Mouse (Mus musculus) hindbrain, embryonic 15.5 days (tissue): ENCODE measurements around the gene Astn1. TPM values are rescaled to one million over a fixed set of nuclear protein-coding genes. Genes with fewer than 3 reads are reported as not detected.

Experiments used
- ATAC-seq: fragments of 200-750 bp; cut with Nextera tagmentation; 2 replicates; pipeline ENCODE4 v1.8.0; 2017; ENCODE audit warnings: low read depth, moderate number of reproducible peaks, moderate TSS enrichment; ENCODE audit not compliant: low FRiP score
- H3K27ac ChIP-seq: fragments of 300-500 bp; sonication (generic); replicated peaks from 2 replicates; pipeline ENCODE4 v1.5.1; 2015; ENCODE audit warnings: mild to moderate bottlenecking, inconsistent platforms
- H3K27me3 ChIP-seq: fragments of 300-500 bp; sonication (generic); 2 replicates; pipeline ENCODE4 v1.6.1; 2015; ENCODE audit warnings: control low read depth, inconsistent platforms
- H3K36me3 ChIP-seq: fragments of 300-500 bp; sonication (generic); 2 replicates; pipeline ENCODE4 v1.6.1; 2015; ENCODE audit warnings: control low read depth, inconsistent platforms
- H3K4me1 ChIP-seq: fragments of 300-500 bp; sonication (generic); replicated peaks from 2 replicates; pipeline ENCODE4 v1.6.1; 2015; ENCODE audit warnings: control low read depth, inconsistent platforms
- H3K4me2 ChIP-seq: fragments of 300-500 bp; sonication (generic); 2 replicates; pipeline ENCODE4 v1.6.1; 2015; ENCODE audit warnings: moderate library complexity, mild to moderate bottlenecking, inconsistent platforms
- H3K4me3 ChIP-seq: fragments of 300-500 bp; sonication (generic); 2 replicates; pipeline ENCODE4 v1.5.1; 2015; ENCODE audit warnings: mild to moderate bottlenecking, inconsistent platforms
- H3K9ac ChIP-seq: fragments of 300-500 bp; sonication (generic); 2 replicates; pipeline ENCODE4 v1.6.1; 2015; ENCODE audit warnings: inconsistent platforms
- H3K9me3 ChIP-seq: fragments of 300-500 bp; sonication (generic); 2 replicates; pipeline ENCODE4 v1.6.1; 2016; ENCODE audit warnings: control low read depth, inconsistent platforms
- WGBS: fragments of 180-500 bp; shearing (Covaris S2); methylation state at CpG from one replicate; pipeline ENCODE4 v1.1.7; 2015; 5-methylcytosine and 5-hydroxymethylcytosine counted together
- polyA plus RNA-seq: library from polyadenylated mRNA; unstranded; fragments of >200 nt; fragmentation: Nextera tagmentation; extraction: Ambion mirVana; gene quantifications from 2 replicates; pipeline ENCODE4 v1.2.1, GENCODE M21; 2015

Gene Astn1
- polyA plus RNA-seq, 1 experiment from 2014 or later = 40.8 TPM

- no peak overlapping the region for H3K4me3 ChIP-seq
- H3K9ac ChIP-seq = no peak overlapping the region
- 30% methylated on average over 4 of the region's 4 CpGs for WGBS
- no peak for ATAC-seq
- H3K27ac ChIP-seq = no peak overlapping the region
- H3K4me1 ChIP-seq = peaks cover 19% of the 10 kb centered on the region
- no peaks in the 10 kb centered on the region for H3K9me3 ChIP-seq
- peaks cover 3% of the 10 kb centered on the region; the same call in 1 of the 2 replicates for H3K36me3 ChIP-seq
- H3K27me3 ChIP-seq = no peaks in the 10 kb centered on the region
- H3K4me2 ChIP-seq = no peak overlapping the region
These were observed 138.1 kb downstream of the Astn1 start for GRCm38 (mm10) chr1:158500140-158500539.

- H3K4me3 ChIP-seq = no peak overlapping the region
- peaks cover 11% of the 10 kb centered on the region for H3K36me3 ChIP-seq
- peak; percentile 63 for ATAC-seq
- H3K9ac ChIP-seq = no peak overlapping the region
- peaks cover 19% of the 10 kb centered on the region for H3K4me1 ChIP-seq
- H3K4me2 ChIP-seq = no peak overlapping the region
- no peak overlapping the region for H3K27ac ChIP-seq
- H3K9me3 ChIP-seq = no peaks in the 10 kb centered on the region
- no peaks in the 10 kb centered on the region for H3K27me3 ChIP-seq
- 28% methylated on average over 4 of the region's 4 CpGs for WGBS
These were observed 138.9 kb downstream of the Astn1 start for GRCm38 (mm10) chr1:158501019-158501418.

- H3K36me3 ChIP-seq = peaks cover 16% of the 10 kb centered on the region
- H3K9me3 ChIP-seq = no peaks in the 10 kb centered on the region
- H3K27ac ChIP-seq = no peak overlapping the region
- WGBS = 81% methylated on average over 3 of the region's 3 CpGs
- H3K27me3 ChIP-seq = no peaks in the 10 kb centered on the region
- ATAC-seq = no peak
- H3K4me2 ChIP-seq = no peak overlapping the region
- no peak overlapping the region for H3K4me3 ChIP-seq
- H3K4me1 ChIP-seq = no peaks in the 10 kb centered on the region
- H3K9ac ChIP-seq = no peak overlapping the region
These were observed 145.5 kb downstream of the Astn1 start for GRCm38 (mm10) chr1:158507610-158508009.

- Histone ChIP-seq H3K4me3 (no peak overlapping the region), H3K4me1 (no peaks in the 10 kb centered on the region), H3K27ac (no peak overlapping the region), H3K4me2 (no peak overlapping the region), H3K36me3 (peaks cover 28% of the 10 kb centered on the region), H3K9ac (no peak overlapping the region), H3K9me3 (no peaks in the 10 kb centered on the region), H3K27me3 (no peaks in the 10 kb centered on the region)
- 89% methylated on average over 4 of the region's 4 CpGs for WGBS
- no peak for ATAC-seq
These were observed 147.2 kb downstream of the Astn1 start for GRCm38 (mm10) chr1:158509112-158509855.

- Histone ChIP-seq H3K4me3 (no peak overlapping the region), H3K4me2 (no peak overlapping the region), H3K27me3 (no peaks in the 10 kb centered on the region), H3K27ac (no peak overlapping the region), H3K9ac (no peak overlapping the region), H3K36me3 (peaks cover 20% of the 10 kb centered on the region), H3K4me1 (no peaks in the 10 kb centered on the region), H3K9me3 (no peaks in the 10 kb centered on the region)
- 82% methylated on average over 15 of the region's 15 CpGs for WGBS
- peak; percentile 70; the same call in 1 of the 2 replicates for ATAC-seq
These were observed 148.6 kb downstream of the Astn1 start for GRCm38 (mm10) chr1:158510478-158511207.

GRCm38 (mm10) chr1:158512089-158512488 lies 150.0 kb downstream of the Astn1 start:
- H3K4me1 ChIP-seq = no peaks in the 10 kb centered on the region
- no peak overlapping the region for H3K9ac ChIP-seq
- no peak overlapping the region for H3K27ac ChIP-seq
- no peaks in the 10 kb centered on the region for H3K27me3 ChIP-seq
- no peak overlapping the region for H3K4me3 ChIP-seq
- no peaks in the 10 kb centered on the region for H3K9me3 ChIP-seq
- no peak overlapping the region for H3K4me2 ChIP-seq
- ATAC-seq = no peak
- H3K36me3 ChIP-seq = peaks cover 28% of the 10 kb centered on the region

GRCm38 (mm10) chr1:158512636-158513035 lies 150.6 kb downstream of the Astn1 start:
- Histone ChIP-seq H3K27ac (no peak overlapping the region), H3K4me1 (no peaks in the 10 kb centered on the region), H3K27me3 (no peaks in the 10 kb centered on the region), H3K9ac (no peak overlapping the region), H3K4me2 (no peak overlapping the region), H3K9me3 (no peaks in the 10 kb centered on the region), H3K36me3 (peaks cover 28% of the 10 kb centered on the region), H3K4me3 (no peak overlapping the region)
- no peak for ATAC-seq
- 85% methylated on average over 6 of the region's 6 CpGs for WGBS

- H3K27ac ChIP-seq = no peak overlapping the region
- H3K27me3 ChIP-seq = no peaks in the 10 kb centered on the region
- peaks cover 28% of the 10 kb centered on the region for H3K36me3 ChIP-seq
- no peak for ATAC-seq
- no peak overlapping the region for H3K4me3 ChIP-seq
- H3K4me1 ChIP-seq = no peaks in the 10 kb centered on the region
- no peak overlapping the region for H3K4me2 ChIP-seq
- no peaks in the 10 kb centered on the region for H3K9me3 ChIP-seq
- 82% methylated on average over 13 of the region's 13 CpGs for WGBS
- no peak overlapping the region for H3K9ac ChIP-seq
These were observed 151.5 kb downstream of the Astn1 start for GRCm38 (mm10) chr1:158513572-158513971.

- Histone ChIP-seq H3K36me3 (peaks cover 40% of the 10 kb centered on the region), H3K27me3 (no peaks in the 10 kb centered on the region), H3K27ac (no peak overlapping the region), H3K4me3 (no peak overlapping the region), H3K4me2 (no peak overlapping the region), H3K4me1 (no peaks in the 10 kb centered on the region), H3K9me3 (no peaks in the 10 kb centered on the region), H3K9ac (no peak overlapping the region)
- 0 out of 2 replicates have a peak, but pooled peaks have one; percentile 30 for ATAC-seq
- WGBS = 73% methylated on average over 4 of the region's 4 CpGs
These were observed 154.5 kb downstream of the Astn1 start for GRCm38 (mm10) chr1:158516558-158516957.

GRCm38 (mm10) chr1:158536195-158536594 lies 174.1 kb downstream of the Astn1 start:
- Histone ChIP-seq H3K4me3 (no peak overlapping the region), H3K27me3 (no peaks in the 10 kb centered on the region), H3K4me2 (no peak overlapping the region), H3K36me3 (peaks cover 7% of the 10 kb centered on the region; the same call in 1 of the 2 replicates), H3K9me3 (no peaks in the 10 kb centered on the region), H3K4me1 (no peaks in the 10 kb centered on the region), H3K9ac (no peak overlapping the region), H3K27ac (no peak overlapping the region)
- 56% methylated on average over 3 of the region's 3 CpGs for WGBS
- no peak for ATAC-seq

GRCm38 (mm10) chr1:158536867-158537266 lies 174.8 kb downstream of the Astn1 start:
- Histone ChIP-seq H3K4me1 (no peaks in the 10 kb centered on the region), H3K27ac (no peak overlapping the region), H3K4me2 (no peak overlapping the region), H3K4me3 (no peak overlapping the region), H3K36me3 (peaks cover 7% of the 10 kb centered on the region; the same call in 1 of the 2 replicates), H3K9ac (no peak overlapping the region), H3K9me3 (no peaks in the 10 kb centered on the region), H3K27me3 (no peaks in the 10 kb centered on the region)
- peak; percentile 66; the same call in 1 of the 2 replicates for ATAC-seq
- 0% methylated on average over 1 of the region's 1 CpGs for WGBS

GRCm38 (mm10) chr1:158545095-158545494 lies 183.0 kb downstream of the Astn1 start:
- ATAC-seq = no peak
- no peak overlapping the region for H3K4me2 ChIP-seq
- 78% methylated on average over 4 of the region's 4 CpGs for WGBS
- no peaks in the 10 kb centered on the region for H3K27me3 ChIP-seq
- H3K9ac ChIP-seq = no peak overlapping the region
- no peak overlapping the region for H3K27ac ChIP-seq
- no peak overlapping the region for H3K4me3 ChIP-seq
- H3K36me3 ChIP-seq = peaks cover 7% of the 10 kb centered on the region
- no peaks in the 10 kb centered on the region for H3K9me3 ChIP-seq
- peaks cover 17% of the 10 kb centered on the region for H3K4me1 ChIP-seq
